Mouse (Mus musculus): ENCODE data around the gene Spns3. TPM values are rescaled to one million over a fixed set of nuclear protein-coding genes. Genes with fewer than 3 reads are reported as not detected.

The Spns3 gene
- 0.10 and 0.16 TPM in 2 replicates for polyA plus RNA-seq (2014; fragmentation: Nextera tagmentation; extraction: Ambion mirVana)

DNA sequence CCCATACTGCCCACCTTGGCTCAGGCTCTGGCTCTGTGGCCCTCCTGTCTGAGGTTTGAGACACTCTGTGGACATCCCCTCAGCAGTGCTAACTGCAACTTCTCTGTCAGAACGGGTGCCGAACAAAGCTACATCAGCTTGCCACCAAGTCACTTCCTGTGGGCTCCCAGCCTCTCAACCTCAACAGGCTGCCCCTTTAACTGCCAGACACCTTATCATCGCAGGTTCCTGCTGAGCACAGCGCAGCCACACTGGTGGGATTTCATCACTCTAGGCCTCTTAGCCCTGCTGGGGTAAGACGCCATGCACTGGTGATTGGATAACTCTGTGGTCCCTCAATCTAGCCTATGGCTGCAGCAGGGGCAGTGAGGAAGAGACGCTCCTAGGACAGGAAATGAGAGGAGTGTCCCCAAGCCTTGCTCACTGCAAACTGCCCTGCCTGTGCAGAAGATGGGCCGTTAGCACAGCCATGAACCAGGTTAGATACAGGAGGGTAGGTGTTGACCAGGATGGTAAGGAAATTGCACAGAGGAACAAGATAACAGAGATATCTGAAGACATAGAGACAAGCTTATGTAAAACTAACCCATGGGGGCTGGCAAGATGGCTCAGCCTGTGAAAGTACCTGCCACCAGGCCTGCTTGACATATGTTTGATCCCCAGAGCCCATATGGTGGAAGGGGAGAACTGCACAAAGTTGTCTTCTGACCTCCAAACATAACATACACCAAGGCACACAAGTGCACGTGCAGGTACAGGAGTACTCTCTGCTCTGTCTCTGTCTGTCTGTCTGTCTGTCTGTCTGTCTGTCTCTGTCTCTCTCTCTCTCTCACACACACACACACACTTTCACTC lies at the start of gene Spns3:
TSS of gene Spns3 (minus strand) at position 373 of the 855 bp plus-strand sequence.
- Histone ChIP-seq H3K4me2 (ENCODE audit: low read length) (no peak within 1 kb of the TSS), H3K27me3 (replicated peaks; ENCODE audit: control insufficient read depth, insufficient read depth, low read length) (no peaks in the 10 kb centered on the region), H3K4me1 (ENCODE audit: control insufficient read depth, insufficient read depth, low read length) (no peaks in the 10 kb centered on the region), H3K9ac (ENCODE audit: low read length) (0 out of 2 replicates have a peak within 1 kb of the TSS, but pooled peaks have one; percentile 5), H3K9me3 (replicated peaks; ENCODE audit: control insufficient read depth, low read length) (no peaks in the 10 kb centered on the region), H3K27ac (ENCODE audit: low read depth, low read length) (no peak within 1 kb of the TSS), H3K4me3 (ENCODE audit: low read depth, low read length) (no peak within 1 kb of the TSS), H3K36me3 (ENCODE audit: control insufficient read depth, insufficient read depth, low read length) (no peaks in the 10 kb centered on the region)
- 67% methylated on average over 8 of the region's 8 CpGs for WGBS
- no peak for ATAC-seq
- DNase-seq (ENCODE audit: low spot score) = no peak

DNA sequence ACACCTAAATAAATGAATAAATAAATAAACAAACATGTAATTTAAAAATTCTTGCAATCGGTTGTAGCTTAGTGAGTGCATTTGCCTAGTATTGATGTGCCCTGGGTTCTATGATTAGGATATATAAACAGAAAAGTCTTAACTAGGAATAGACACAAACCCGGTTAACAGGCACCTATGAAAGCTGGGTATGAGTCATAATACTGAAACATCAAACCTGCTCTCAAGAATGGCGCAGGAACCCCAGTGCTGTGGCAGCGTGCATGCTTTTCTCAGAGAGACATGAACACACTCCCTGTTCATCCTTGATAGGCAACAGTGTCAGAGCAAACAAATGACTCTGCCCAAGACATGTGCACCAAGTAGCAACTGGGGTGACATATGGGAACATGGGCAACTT lies 47.5 kb upstream of the Spns3 start:
- Histone ChIP-seq H3K9me3 (replicated peaks; ENCODE audit: control insufficient read depth, low read length) (no peaks in the 10 kb centered on the region), H3K4me1 (ENCODE audit: control insufficient read depth, insufficient read depth, low read length) (no peaks in the 10 kb centered on the region), H3K27me3 (replicated peaks; ENCODE audit: control insufficient read depth, insufficient read depth, low read length) (no peaks in the 10 kb centered on the region), H3K4me3 (ENCODE audit: low read depth, low read length) (no peak overlapping the region), H3K4me2 (ENCODE audit: low read length) (no peak overlapping the region), H3K27ac (ENCODE audit: low read depth, low read length) (no peak overlapping the region), H3K9ac (ENCODE audit: low read length) (no peak overlapping the region), H3K36me3 (ENCODE audit: control insufficient read depth, insufficient read depth, low read length) (no peaks in the 10 kb centered on the region)
- ATAC-seq = no peak
- DNase-seq (ENCODE audit: low spot score) = no peak
- WGBS = 89% methylated on average over 4 of the region's 4 CpGs

GRCm38 (mm10) chr11:72595010-72595737 lies 44.9 kb upstream of the Spns3 start:
- WGBS = 48% methylated on average over 2 of the region's 2 CpGs
- ATAC-seq (no peak), DNase-seq (ENCODE audit: low spot score) (no peak)
- Histone ChIP-seq H3K9ac (ENCODE audit: low read length) (no peak overlapping the region), H3K9me3 (replicated peaks; ENCODE audit: control insufficient read depth, low read length) (no peaks in the 10 kb centered on the region), H3K27me3 (replicated peaks; ENCODE audit: control insufficient read depth, insufficient read depth, low read length) (no peaks in the 10 kb centered on the region), H3K4me3 (ENCODE audit: low read depth, low read length) (no peak overlapping the region), H3K36me3 (ENCODE audit: control insufficient read depth, insufficient read depth, low read length) (no peaks in the 10 kb centered on the region), H3K27ac (ENCODE audit: low read depth, low read length) (no peak overlapping the region), H3K4me1 (ENCODE audit: control insufficient read depth, insufficient read depth, low read length) (no peaks in the 10 kb centered on the region), H3K4me2 (ENCODE audit: low read length) (no peak overlapping the region)

DNA sequence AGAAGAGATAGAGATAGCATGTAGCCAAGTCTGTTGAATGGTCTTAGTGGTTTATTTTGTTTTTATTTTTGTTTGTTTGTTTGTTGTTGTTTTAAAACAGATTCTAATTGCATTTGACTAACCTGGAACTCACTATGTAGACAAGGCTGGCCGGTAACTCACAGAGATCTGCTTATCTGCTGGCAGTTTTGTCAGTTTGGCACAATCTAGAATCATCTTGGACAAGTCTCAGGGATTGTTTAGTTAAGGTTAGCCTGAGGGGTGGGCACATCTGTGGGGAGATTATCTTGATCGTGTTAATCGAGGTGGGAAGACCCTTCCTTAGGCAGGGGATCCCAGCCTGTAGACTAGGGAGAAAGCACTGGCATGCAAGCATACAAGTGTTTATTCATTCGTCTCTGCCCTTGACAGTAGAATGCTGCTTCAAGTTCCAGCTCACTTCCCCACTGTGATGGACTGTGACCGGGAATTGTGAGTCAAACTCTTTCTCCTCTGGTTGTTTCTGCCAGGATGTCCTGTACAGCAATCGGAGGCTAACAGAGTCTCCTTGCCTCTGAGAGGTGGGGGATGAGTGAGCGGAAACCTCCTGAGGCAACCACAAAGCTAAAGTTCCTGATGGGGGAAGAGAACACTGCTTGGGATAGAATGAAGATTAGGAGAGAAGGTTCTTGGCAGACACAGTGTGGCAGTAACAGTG lies 37.4 kb upstream of the Spns3 start:
- H3K27me3 ChIP-seq (replicated peaks; ENCODE audit: control insufficient read depth, insufficient read depth, low read length) = no peaks in the 10 kb centered on the region
- no peak overlapping the region for H3K9ac ChIP-seq (ENCODE audit: low read length)
- ATAC-seq = no peak
- no peak overlapping the region for H3K4me3 ChIP-seq (ENCODE audit: low read depth, low read length)
- H3K27ac ChIP-seq (ENCODE audit: low read depth, low read length) = no peak overlapping the region
- WGBS = 70% methylated on average over 7 of the region's 7 CpGs
- H3K36me3 ChIP-seq (ENCODE audit: control insufficient read depth, insufficient read depth, low read length) = no peaks in the 10 kb centered on the region
- DNase-seq (ENCODE audit: low spot score) = no peak
- H3K4me2 ChIP-seq (ENCODE audit: low read length) = no peak overlapping the region
- no peaks in the 10 kb centered on the region for H3K9me3 ChIP-seq (replicated peaks; ENCODE audit: control insufficient read depth, low read length)
- H3K4me1 ChIP-seq (ENCODE audit: control insufficient read depth, insufficient read depth, low read length) = no peaks in the 10 kb centered on the region

DNA sequence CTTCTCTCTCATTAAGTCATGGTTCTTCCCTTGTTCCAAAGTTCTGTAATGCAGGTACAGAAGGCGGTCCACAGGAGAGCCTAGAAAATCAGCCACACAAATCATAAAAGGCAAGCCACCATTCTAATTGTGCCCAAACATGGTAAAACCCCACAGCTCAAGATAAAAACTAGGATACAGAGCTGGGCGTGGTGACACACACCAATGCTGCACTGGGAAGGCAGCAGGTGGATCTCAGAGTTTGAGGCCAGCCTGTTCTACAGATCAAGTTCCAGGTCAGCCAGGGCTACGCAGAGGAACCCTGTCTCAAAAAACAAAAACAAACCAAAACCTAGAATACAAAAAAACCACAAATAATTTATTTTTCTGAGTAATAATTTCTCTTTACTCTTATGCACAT lies 36.3 kb upstream of the Spns3 start:
- no peak for DNase-seq (ENCODE audit: low spot score)
- ATAC-seq = no peak
- Histone ChIP-seq H3K4me3 (ENCODE audit: low read depth, low read length) (no peak overlapping the region), H3K36me3 (ENCODE audit: control insufficient read depth, insufficient read depth, low read length) (no peaks in the 10 kb centered on the region), H3K27me3 (replicated peaks; ENCODE audit: control insufficient read depth, insufficient read depth, low read length) (no peaks in the 10 kb centered on the region), H3K4me2 (ENCODE audit: low read length) (no peak overlapping the region), H3K27ac (ENCODE audit: low read depth, low read length) (no peak overlapping the region), H3K4me1 (ENCODE audit: control insufficient read depth, insufficient read depth, low read length) (no peaks in the 10 kb centered on the region), H3K9me3 (replicated peaks; ENCODE audit: control insufficient read depth, low read length) (no peaks in the 10 kb centered on the region), H3K9ac (ENCODE audit: low read length) (no peak overlapping the region)
- WGBS = 86% methylated on average over 3 of the region's 3 CpGs

DNA sequence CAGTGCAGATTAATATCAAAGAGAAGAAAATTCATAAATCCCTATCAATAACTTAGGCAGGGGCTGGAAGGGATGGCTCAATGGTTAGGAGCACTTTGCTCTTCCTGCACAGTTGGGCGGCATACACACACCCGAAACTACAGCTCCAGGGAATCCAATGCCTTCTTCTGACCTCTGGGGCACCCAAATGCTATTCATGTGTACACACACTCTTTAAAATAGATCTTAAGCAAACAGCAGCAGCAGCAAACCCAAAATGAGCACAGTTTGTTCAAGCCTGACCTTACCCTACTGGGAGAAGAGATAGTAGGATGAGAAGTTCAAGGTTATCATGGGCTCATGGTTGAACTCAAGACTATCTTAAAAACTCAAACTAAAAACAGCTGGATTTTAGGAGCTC lies 32.8 kb upstream of the Spns3 start:
- Histone ChIP-seq H3K27me3 (replicated peaks; ENCODE audit: control insufficient read depth, insufficient read depth, low read length) (no peaks in the 10 kb centered on the region), H3K36me3 (ENCODE audit: control insufficient read depth, insufficient read depth, low read length) (no peaks in the 10 kb centered on the region), H3K27ac (ENCODE audit: low read depth, low read length) (no peak overlapping the region), H3K4me2 (ENCODE audit: low read length) (no peak overlapping the region), H3K4me3 (ENCODE audit: low read depth, low read length) (no peak overlapping the region), H3K4me1 (ENCODE audit: control insufficient read depth, insufficient read depth, low read length) (no peaks in the 10 kb centered on the region), H3K9me3 (replicated peaks; ENCODE audit: control insufficient read depth, low read length) (no peaks in the 10 kb centered on the region), H3K9ac (ENCODE audit: low read length) (no peak overlapping the region)
- 93% methylated on average over 2 of the region's 2 CpGs for WGBS
- ATAC-seq (no peak), DNase-seq (ENCODE audit: low spot score) (no peak)

DNA sequence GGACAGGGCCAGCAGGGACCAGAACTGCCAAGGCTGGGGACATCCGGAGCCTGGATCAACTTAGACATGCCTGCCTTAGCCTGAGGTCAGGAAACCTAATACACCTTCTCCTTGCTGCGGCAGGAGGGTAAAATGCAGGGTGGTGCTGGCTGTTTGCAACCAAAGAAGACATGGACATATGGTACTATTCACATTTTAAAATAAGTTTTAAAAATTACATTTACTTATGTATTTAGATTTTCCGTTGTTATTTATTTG lies 32.1 kb upstream of the Spns3 start:
- no peaks in the 10 kb centered on the region for H3K27me3 ChIP-seq (replicated peaks; ENCODE audit: control insufficient read depth, insufficient read depth, low read length)
- H3K4me2 ChIP-seq (ENCODE audit: low read length) = no peak overlapping the region
- no peaks in the 10 kb centered on the region for H3K4me1 ChIP-seq (ENCODE audit: control insufficient read depth, insufficient read depth, low read length)
- no peak overlapping the region for H3K27ac ChIP-seq (ENCODE audit: low read depth, low read length)
- ATAC-seq (no peak), DNase-seq (ENCODE audit: low spot score) (no peak)
- H3K9me3 ChIP-seq (replicated peaks; ENCODE audit: control insufficient read depth, low read length) = no peaks in the 10 kb centered on the region
- no peak overlapping the region for H3K9ac ChIP-seq (ENCODE audit: low read length)
- H3K36me3 ChIP-seq (ENCODE audit: control insufficient read depth, insufficient read depth, low read length) = no peaks in the 10 kb centered on the region
- no peak overlapping the region for H3K4me3 ChIP-seq (ENCODE audit: low read depth, low read length)
- 85% methylated on average over 3 of the region's 3 CpGs for WGBS

GRCm38 (mm10) chr11:72581609-72582447 lies 31.5 kb upstream of the Spns3 start:
- no peaks in the 10 kb centered on the region for H3K27me3 ChIP-seq (replicated peaks; ENCODE audit: control insufficient read depth, insufficient read depth, low read length)

More at GRCm38 (mm10) chr11:72581609-72582447, 31.5 kb upstream of the Spns3 start:
- Histone ChIP-seq H3K4me1 (ENCODE audit: control insufficient read depth, insufficient read depth, low read length) (0 out of 2 replicates have a peak, but pooled peaks cover under 1% of the 10 kb centered on the region), H3K9me3 (replicated peaks; ENCODE audit: control insufficient read depth, low read length) (no peaks in the 10 kb centered on the region), H3K4me2 (ENCODE audit: low read length) (no peak overlapping the region), H3K36me3 (ENCODE audit: control insufficient read depth, insufficient read depth, low read length) (no peaks in the 10 kb centered on the region), H3K4me3 (ENCODE audit: low read depth, low read length) (no peak overlapping the region), H3K27ac (ENCODE audit: low read depth, low read length) (no peak overlapping the region), H3K9ac (ENCODE audit: low read length) (no peak overlapping the region)
- WGBS = 76% methylated on average over 8 of the region's 8 CpGs
- ATAC-seq (no peak), DNase-seq (ENCODE audit: low spot score) (no peak)
